Mouse (Mus musculus): ENCODE results near the gene Cd209a. TPM values are rescaled to one million over a fixed set of nuclear protein-coding genes. Genes with fewer than 3 reads are reported as not detected.

The Cd209a gene
- 3.8 and 9.8 TPM in 2 replicates for polyA plus RNA-seq (2012; rRNA removed; ENCODE audit: low replicate concordance)

GRCm38 (mm10) chr8:3748761-3749160 lies at the start of gene Cd209a:
Gene Cd209a, minus strand, starts transcription at chr8:3748984.

GRCm38 (mm10) chr8:3720551-3720950 lies 28.2 kb downstream of the Cd209a start, which contains the start of gene Clec4g:
Gene Clec4g, minus strand, starts transcription at chr8:3720651.

DNA sequence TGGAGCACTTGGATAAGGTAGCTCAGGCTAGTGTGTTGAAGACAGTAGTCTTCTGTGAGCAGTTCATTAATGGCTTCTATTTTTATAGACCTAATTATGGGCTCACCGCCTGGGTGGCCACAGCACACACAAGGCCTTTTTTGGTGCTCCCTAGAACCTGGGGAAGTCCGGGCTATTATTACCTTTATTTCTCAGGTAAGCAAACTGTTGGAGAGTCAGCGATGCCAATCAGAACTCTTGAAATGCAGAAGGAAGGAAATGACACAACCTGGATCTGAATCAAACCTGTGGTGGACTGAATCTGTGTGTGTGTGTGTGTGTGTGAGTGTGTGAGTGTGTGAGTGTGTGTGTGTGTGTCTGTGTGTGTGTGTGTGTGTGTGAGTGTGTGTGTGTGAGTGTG lies 54.7 kb downstream of the Cd209a start, which contains the start of gene Fcer2a:
TSS of gene Fcer2a (minus strand) at position 55 of the 400 bp plus-strand sequence.

Other genes starting within 250 kb of the Cd209a start
- gene Mcoln1, start 248.5 kb downstream of the Cd209a start, polyA plus RNA-seq (2012; rRNA removed; ENCODE audit: low replicate concordance) = 274 and 624 TPM in 2 replicates
- gene Pnpla6, start 233.6 kb downstream of the Cd209a start, polyA plus RNA-seq (2012; rRNA removed; ENCODE audit: low replicate concordance) = 59.0 and 66.0 TPM in 2 replicates
- gene C330021F23Rik, start 181.0 kb downstream of the Cd209a start, polyA plus RNA-seq (2012; rRNA removed; ENCODE audit: low replicate concordance) = not detected in 2 replicates
- gene Camsap3, start 161.7 kb downstream of the Cd209a start, polyA plus RNA-seq (2012; rRNA removed; ENCODE audit: low replicate concordance) = 11.5 and 13.9 TPM in 2 replicates
- gene Xab2, start 127.7 kb downstream of the Cd209a start, polyA plus RNA-seq (2012; rRNA removed; ENCODE audit: low replicate concordance) = 57.5 and 58.7 TPM in 2 replicates
- gene Pet100, start 127.4 kb downstream of the Cd209a start, polyA plus RNA-seq (2012; rRNA removed; ENCODE audit: low replicate concordance) = 2.9 and 7.1 TPM in 2 replicates
- gene Pcp2, start 123.4 kb downstream of the Cd209a start, polyA plus RNA-seq (2012; rRNA removed; ENCODE audit: low replicate concordance) = not detected in 2 replicates
- gene Stxbp2, start 118.0 kb downstream of the Cd209a start, polyA plus RNA-seq (2012; rRNA removed; ENCODE audit: low replicate concordance) = 123 and 137 TPM in 2 replicates
- gene Retn, start 93.2 kb downstream of the Cd209a start, polyA plus RNA-seq (2012; rRNA removed; ENCODE audit: low replicate concordance) = 504 and 837 TPM in 2 replicates
- gene Mcemp1, start 83.2 kb downstream of the Cd209a start, polyA plus RNA-seq (2012; rRNA removed; ENCODE audit: low replicate concordance) = 1.4 and 2.4 TPM in 2 replicates
- gene Fcor, start 76.6 kb downstream of the Cd209a start, polyA plus RNA-seq (2012; rRNA removed; ENCODE audit: low replicate concordance) = 92.6 and 226 TPM in 2 replicates
- 31.3 and 44.5 TPM in 2 replicates for gene Trappc5, start 72.7 kb downstream of the Cd209a start, polyA plus RNA-seq (2012; rRNA removed; ENCODE audit: low replicate concordance)
- 34.8 and 48.3 TPM in 2 replicates for gene Fcer2a, start 54.8 kb downstream of the Cd209a start, polyA plus RNA-seq (2012; rRNA removed; ENCODE audit: low replicate concordance)
- 1.1 and 1.9 TPM in 2 replicates for gene Clec4g, start 28.3 kb downstream of the Cd209a start, polyA plus RNA-seq (2012; rRNA removed; ENCODE audit: low replicate concordance)
- gene Cd209e, start 105.3 kb upstream of the Cd209a start, polyA plus RNA-seq (2012; rRNA removed; ENCODE audit: low replicate concordance) = 0.25 and 1.7 TPM in 2 replicates
- 10.3 and 29.4 TPM in 2 replicates for gene Cd209d, start 129.6 kb upstream of the Cd209a start, polyA plus RNA-seq (2012; rRNA removed; ENCODE audit: low replicate concordance)
- gene Cd209b, start 177.9 kb upstream of the Cd209a start, polyA plus RNA-seq (2012; rRNA removed; ENCODE audit: low replicate concordance) = 27.8 and 85.7 TPM in 2 replicates
- 2.8 and 8.1 TPM in 2 replicates for gene Cd209c, start 205.8 kb upstream of the Cd209a start, polyA plus RNA-seq (2012; rRNA removed; ENCODE audit: low replicate concordance)